Mouse (Mus musculus) hindbrain, postnatal 0 days (tissue): ENCODE data around the gene Rinl. TPM values are rescaled to one million over a fixed set of nuclear protein-coding genes. Genes with fewer than 3 reads are reported as not detected.
A peak's percentile ranks its signal among the peaks of the same experiment; 100 is the strongest.

Source experiments
- ATAC-seq: fragments of 200-750 bp; cut with Nextera tagmentation; 2 replicates; pipeline ENCODE4 v1.8.0; 2017; ENCODE audit warnings: mild to moderate bottlenecking, moderate TSS enrichment, moderate library complexity
- DNase-seq: peaks from one replicate; pipeline ENCODE4 v3.0.0-alpha.2; 2015; ENCODE audit warnings: low spot score
- H3K27ac ChIP-seq: fragments of 300-500 bp; sonication (generic); 2 replicates; pipeline ENCODE4 v1.5.1; 2014; ENCODE audit warnings: mild to moderate bottlenecking
- H3K27me3 ChIP-seq: fragments of 300-500 bp; sonication (generic); 2 replicates; pipeline ENCODE4 v1.6.1; 2014; ENCODE audit warnings: low read length, mixed read lengths; ENCODE audit not compliant: insufficient read depth
- H3K36me3 ChIP-seq: fragments of 300-500 bp; sonication (generic); 2 replicates; pipeline ENCODE4 v1.6.1; 2014; ENCODE audit warnings: low read length, mixed read lengths; ENCODE audit not compliant: insufficient read depth
- H3K4me1 ChIP-seq: fragments of 300-500 bp; sonication (generic); 2 replicates; pipeline ENCODE4 v1.6.1; 2014; ENCODE audit warnings: antibody characterized with exemption, low read length, mixed read lengths; ENCODE audit not compliant: insufficient read depth
- H3K4me2 ChIP-seq: fragments of 300-500 bp; sonication (generic); 2 replicates; pipeline ENCODE4 v1.6.1; 2014; ENCODE audit warnings: low read depth, mild to moderate bottlenecking, low read length, moderate library complexity, mixed read lengths
- H3K4me3 ChIP-seq: fragments of 300-500 bp; sonication (generic); 2 replicates; pipeline ENCODE4 v1.5.1; 2014; ENCODE audit warnings: low read length
- H3K9ac ChIP-seq: fragments of 300-500 bp; sonication (generic); replicated peaks from 2 replicates; pipeline ENCODE4 v1.6.1; 2014; ENCODE audit warnings: mild to moderate bottlenecking, low read length, moderate library complexity, mixed read lengths
- H3K9me3 ChIP-seq: fragments of 300-500 bp; sonication (generic); 2 replicates; pipeline ENCODE4 v1.6.1; 2016; ENCODE audit warnings: low read length, mixed read lengths
- CTCF ChIP-seq: IDR thresholded peaks from 2 replicates; pipeline ENCODE4 v1.5.1; 2016; ENCODE audit warnings: antibody characterized with exemption, control low read depth, low read depth
- WGBS: fragments of 180-500 bp; shearing (Covaris S2); extraction: QIAGEN DNeasy Blood & Tissue Kit; methylation state at CpG from one replicate; pipeline ENCODE4 v1.1.7; 2014; 5-methylcytosine and 5-hydroxymethylcytosine counted together
- polyA plus RNA-seq: library from polyadenylated mRNA; unstranded; fragments of >200 nt; fragmentation: Nextera tagmentation; extraction: Ambion mirVana; gene quantifications from 2 replicates; pipeline ENCODE4 v1.2.1, GENCODE M21; 2015
- total RNA-seq: library from RNA; depleted of rRNA; stranded (reverse); fragments of >200 nt; gene quantifications from 2 replicates; pipeline ENCODE4 v1.2.3, GENCODE M21; 2014

The Rinl gene
- total and polyA plus RNA-seq, 2 experiments from 2014 or later, result 1.2 to 1.4 TPM

DNA sequence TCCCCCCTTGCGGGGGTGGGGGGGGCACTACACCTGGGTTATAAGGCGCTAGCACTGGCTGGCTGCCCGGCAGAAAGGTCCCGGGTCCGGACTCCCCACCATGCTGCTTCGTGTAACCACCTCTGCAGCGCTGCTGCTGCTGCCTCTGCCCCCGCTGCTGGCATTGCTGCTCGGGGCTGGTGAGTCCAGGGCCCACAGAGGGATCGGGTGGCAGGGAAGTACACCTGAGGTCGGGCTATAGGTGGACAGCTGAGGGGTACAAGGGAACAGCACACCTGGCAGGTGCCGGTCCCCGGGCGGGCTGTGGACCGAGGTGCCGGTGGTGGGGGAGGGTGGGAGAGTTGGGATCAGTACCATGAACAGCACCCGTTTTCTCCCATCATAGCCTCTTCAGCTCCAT, 32.7 kb upstream of the Rinl start, which contains the start of gene Ccer2:
TSS of gene Ccer2 (plus strand) at position 96 of the 400 bp plus-strand sequence.
- no peak within 1 kb of the TSS for H3K27ac ChIP-seq
- H3K9ac ChIP-seq, result peak within 1 kb of the TSS; percentile 15; the same call in 1 of the 2 replicates
- WGBS, result 5% methylated on average over 15 of the region's 17 CpGs
- DNase-seq (no peak), ATAC-seq (peak; percentile 51; the same call in 1 of the 2 replicates)
- no peaks in the 10 kb centered on the region for H3K4me1 ChIP-seq
- H3K27me3 ChIP-seq, result 0 out of 2 replicates have a peak, but pooled peaks cover 4% of the 10 kb centered on the region
- peak within 1 kb of the TSS; percentile 12; the same call in 1 of the 2 replicates for H3K4me3 ChIP-seq
- H3K4me2 ChIP-seq, result peak within 1 kb of the TSS; percentile 48
- H3K9me3 ChIP-seq, result no peaks in the 10 kb centered on the region
- no peak for TF ChIP-seq CTCF
- H3K36me3 ChIP-seq, result peaks cover 13% of the 10 kb centered on the region

DNA sequence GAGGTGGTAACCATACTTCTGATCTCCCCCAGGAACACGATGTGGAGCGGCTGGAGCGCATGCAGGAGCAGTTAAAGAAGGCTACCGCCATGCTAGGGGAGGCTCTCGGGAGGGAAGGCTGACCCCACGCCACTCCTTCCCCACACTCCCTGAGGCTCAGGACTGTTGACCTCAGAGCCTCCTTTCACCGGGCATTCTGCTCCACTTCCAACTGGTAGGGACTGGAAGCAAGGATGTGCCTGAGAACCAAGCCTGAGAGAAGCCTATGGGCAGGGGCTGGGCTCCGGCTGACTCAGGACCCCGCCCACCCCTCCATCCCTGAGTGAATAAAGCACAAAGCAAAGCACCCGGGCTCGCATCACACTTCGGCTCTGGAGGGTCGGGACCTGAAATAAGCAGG, 30.1 kb upstream of the Rinl start:
- Histone ChIP-seq H3K9ac (no peak overlapping the region), H3K27me3 (0 out of 2 replicates have a peak, but pooled peaks cover 4% of the 10 kb centered on the region), H3K4me1 (no peaks in the 10 kb centered on the region), H3K4me2 (no peak overlapping the region), H3K9me3 (no peaks in the 10 kb centered on the region), H3K27ac (no peak overlapping the region), H3K4me3 (no peak overlapping the region), H3K36me3 (peaks cover 21% of the 10 kb centered on the region)
- no peak for TF ChIP-seq CTCF
- no peak for DNase-seq
- ATAC-seq, result no peak
- WGBS, result 83% methylated on average over 13 of the region's 13 CpGs

DNA sequence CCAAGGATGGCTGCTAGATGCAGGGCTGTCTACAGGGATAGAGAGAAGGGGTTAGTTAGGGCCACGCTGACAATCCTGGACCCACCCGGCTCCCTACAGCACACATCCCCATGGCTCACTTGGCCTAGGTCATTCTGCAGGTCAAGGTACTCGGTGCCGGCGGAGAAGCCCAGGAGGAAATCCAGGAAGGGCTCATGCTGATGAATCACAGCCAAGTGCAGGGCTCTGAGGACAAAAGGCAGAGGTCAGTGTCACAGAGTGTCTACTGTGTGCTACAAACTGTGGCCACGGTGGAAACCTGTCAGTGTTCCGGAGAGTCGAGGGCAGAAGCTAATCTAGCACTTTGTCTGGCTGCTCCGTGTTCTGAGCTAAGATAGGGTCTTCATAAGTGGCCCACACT, 26.9 kb upstream of the Rinl start:
- H3K4me3 ChIP-seq, result no peak overlapping the region
- no peak overlapping the region for H3K4me2 ChIP-seq
- no peaks in the 10 kb centered on the region for H3K27me3 ChIP-seq
- no peak overlapping the region for H3K27ac ChIP-seq
- no peaks in the 10 kb centered on the region for H3K9me3 ChIP-seq
- H3K36me3 ChIP-seq, result peaks cover 21% of the 10 kb centered on the region
- ATAC-seq (no peak), DNase-seq (no peak)
- no peak for TF ChIP-seq CTCF
- H3K4me1 ChIP-seq, result peaks cover 12% of the 10 kb centered on the region; the same call in 1 of the 2 replicates
- WGBS, result 94% methylated on average over 9 of the region's 9 CpGs
- no peak overlapping the region for H3K9ac ChIP-seq

DNA sequence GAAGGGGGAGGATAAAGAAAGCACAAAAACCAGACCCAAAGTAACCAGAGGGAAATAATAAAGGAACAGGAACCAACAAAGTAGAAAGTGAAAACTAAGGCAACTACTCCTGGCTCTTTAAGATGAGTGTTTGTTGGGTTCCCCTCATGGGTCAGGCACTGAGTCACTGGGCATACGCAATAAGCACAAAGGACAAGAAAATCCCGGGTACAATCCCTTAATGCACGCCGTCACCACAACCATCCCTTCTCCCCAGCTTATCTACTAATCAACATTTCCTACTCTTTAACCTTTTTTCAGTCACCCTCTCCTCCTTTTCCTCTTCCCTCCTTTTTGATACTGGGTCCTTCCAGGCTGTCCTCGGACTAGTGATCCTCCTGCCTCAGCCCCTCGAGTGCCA, 23.6 kb upstream of the Rinl start:
- Histone ChIP-seq H3K27ac (no peak overlapping the region), H3K4me1 (peaks cover 16% of the 10 kb centered on the region), H3K9ac (peak overlapping the region; percentile 69; the same call in 1 of the 2 replicates), H3K4me2 (peak overlapping the region; percentile 76), H3K4me3 (peak overlapping the region; percentile 81), H3K9me3 (no peaks in the 10 kb centered on the region), H3K27me3 (no peaks in the 10 kb centered on the region), H3K36me3 (peaks cover 12% of the 10 kb centered on the region)
- DNase-seq, result no peak
- 85% methylated on average over 6 of the region's 6 CpGs for WGBS
- no peak for TF ChIP-seq CTCF
- no peak for ATAC-seq

DNA sequence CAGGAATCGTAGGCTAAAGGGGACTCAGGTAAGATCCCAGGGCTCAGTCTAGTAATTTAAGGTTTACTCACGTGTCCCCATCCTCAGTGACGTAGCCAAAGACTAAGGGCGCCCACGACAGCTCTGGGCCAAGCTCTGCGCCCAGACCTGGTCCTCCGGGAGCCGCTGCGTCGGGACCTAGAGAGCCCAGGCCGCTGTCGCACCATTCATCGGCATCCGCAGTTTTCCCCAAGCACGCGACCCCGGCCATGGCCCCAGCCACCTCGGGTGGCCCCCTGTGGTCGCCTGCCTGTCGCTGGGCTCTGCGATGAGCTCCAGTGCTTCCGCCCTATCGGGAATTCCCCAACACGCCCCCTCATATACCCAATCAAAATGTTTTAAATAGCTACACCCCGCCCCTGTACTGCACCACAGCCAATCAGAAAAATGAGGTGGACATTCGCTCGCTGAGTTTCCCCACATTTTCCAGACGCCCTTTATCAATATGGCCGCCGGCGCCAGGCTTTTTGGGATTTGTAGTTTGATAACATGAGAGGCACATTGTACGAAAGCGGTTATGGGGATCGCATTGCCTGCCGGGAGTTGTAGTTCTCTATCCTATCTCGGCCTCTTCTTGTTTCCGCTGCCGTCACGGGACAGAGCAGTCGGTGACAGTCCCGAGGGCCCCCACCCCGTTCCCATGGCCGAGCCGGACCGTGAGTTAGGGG, 22.4 kb upstream of the Rinl start, which contains the start of gene Sirt2:
TSS of gene Sirt2 (plus strand) at position 563 of the 707 bp plus-strand sequence.
- peaks cover 16% of the 10 kb centered on the region for H3K4me1 ChIP-seq
- H3K27ac ChIP-seq, result peak within 1 kb of the TSS; percentile 68; the same call in 1 of the 2 replicates
- H3K9me3 ChIP-seq, result no peaks in the 10 kb centered on the region
- H3K36me3 ChIP-seq, result peaks cover 8% of the 10 kb centered on the region; the same call in 1 of the 2 replicates
- peak within 1 kb of the TSS; percentile 81 for H3K4me3 ChIP-seq
- peak within 1 kb of the TSS; percentile 69 for H3K9ac ChIP-seq
- under 1% methylated on average over 45 of the region's 45 CpGs for WGBS
- peak within 1 kb of the TSS; percentile 76 for H3K4me2 ChIP-seq
- DNase-seq (peak; percentile 99), ATAC-seq (peak; percentile 99)
- TF ChIP-seq CTCF, result peak; percentile 19; the same call in 1 of the 2 replicates
- H3K27me3 ChIP-seq, result no peaks in the 10 kb centered on the region

DNA sequence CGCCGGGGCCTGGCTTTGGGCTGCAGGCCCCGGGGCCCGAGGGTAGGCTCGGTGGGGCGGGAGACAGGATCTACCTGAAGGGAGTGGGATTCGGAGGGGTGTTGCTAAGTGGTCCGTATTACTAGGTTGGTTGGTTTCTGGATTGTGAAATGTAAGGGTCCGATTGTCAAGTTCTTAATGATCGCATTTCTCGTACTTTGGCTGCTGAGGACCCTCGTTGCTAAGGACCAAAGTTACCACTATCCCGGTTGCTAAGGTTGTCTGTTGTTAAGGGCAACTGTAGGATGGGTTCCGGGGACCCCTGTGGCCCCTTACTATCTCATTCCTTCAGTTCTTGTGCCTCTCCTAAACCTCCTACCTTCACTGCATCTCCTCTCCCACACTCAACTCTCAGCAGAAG, 21.9 kb upstream of the Rinl start:
- Histone ChIP-seq H3K4me3 (peak overlapping the region; percentile 81), H3K4me1 (peaks cover 16% of the 10 kb centered on the region), H3K4me2 (peak overlapping the region; percentile 70), H3K27ac (no peak overlapping the region), H3K36me3 (peaks cover 2% of the 10 kb centered on the region; the same call in 1 of the 2 replicates), H3K9ac (peak overlapping the region; percentile 67), H3K27me3 (no peaks in the 10 kb centered on the region), H3K9me3 (no peaks in the 10 kb centered on the region)
- ATAC-seq, result no peak; the same call in 1 of the 2 replicates
- no peak for TF ChIP-seq CTCF
- whole genome bisulfite sequencing, result 1% methylated on average over 14 of the region's 14 CpGs
- DNase-seq, result peak; percentile 33
